Mouse (Mus musculus) myocyte (in vitro differentiated cells): ENCODE results near the gene Rpl22.

ENCODE experiments used
- MAX ChIP-seq: IDR thresholded peaks from one replicate; pipeline ENCODE4 v1.6.1; 2011; ENCODE audit warnings: low read depth, mild to moderate bottlenecking, control low read depth
- MYOG ChIP-seq, 3 experiments: IDR thresholded peaks; one replicate each; pipeline ENCODE4 v1.6.1; 2011; ENCODE audit warnings: control low read depth in 2 of 3, low read depth in 2 of 3, mild to moderate bottlenecking in 2 of 3; ENCODE audit not compliant: insufficient read length in 2 of 3, control insufficient read depth in 1 of 3, insufficient read depth in 1 of 3
- POLR2A ChIP-seq: IDR thresholded peaks from one replicate; pipeline ENCODE4 v1.6.1; 2011; ENCODE audit warnings: low read depth, mild to moderate bottlenecking, control low read depth, moderate library complexity; ENCODE audit not compliant: insufficient read length
- POLR2AphosphoS2 ChIP-seq: IDR thresholded peaks from one replicate; pipeline ENCODE4 v1.6.1; 2011; ENCODE audit warnings: low read depth, control low read depth; ENCODE audit not compliant: insufficient read length

GRCm38 (mm10) chr4:152318517-152319234 lies 6.9 kb upstream of the Rpl22 start, which contains the start of gene Rnf207:
- TF ChIP-seq POLR2A, result no peak
- no peak for TF ChIP-seq MYOG (IDR thresholded peaks at IDR 0.05; ENCODE audit: control insufficient read depth in 1 of 3, insufficient read depth in 1 of 3, insufficient read length in 2 of 3, low read depth in 2 of 3)
- no peak for TF ChIP-seq POLR2AphosphoS2
- TF ChIP-seq MAX, result no peak
